Mouse (Mus musculus) MN1 (cell line): ENCODE measurements around the gene Tarm1.

ENCODE experiments used
- DNase-seq: peaks from one replicate; pipeline ENCODE4 v3.0.0-alpha.2; 2016; ENCODE audit warnings: low spot score

Tarm1 gene

DNA sequence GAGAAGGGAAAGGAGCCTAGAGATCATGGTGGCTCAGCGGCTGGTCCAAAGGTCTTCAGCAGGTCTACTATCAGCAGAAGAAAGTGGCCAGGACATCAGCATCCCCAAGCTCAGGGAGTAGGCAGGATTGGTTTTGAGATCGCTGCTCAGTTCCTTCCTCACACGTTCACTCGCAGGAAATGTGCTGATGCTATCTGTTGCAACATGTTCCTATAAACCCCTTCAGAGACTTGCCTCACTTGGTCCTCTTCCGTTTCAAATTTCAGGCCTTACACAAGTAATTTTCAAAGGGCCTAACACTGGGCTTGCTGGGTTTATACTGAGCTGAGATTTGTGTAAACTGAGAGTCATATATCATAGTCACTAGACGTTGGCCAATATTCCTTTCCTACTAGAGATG lies at the start of gene Tarm1:
Gene Tarm1 (minus strand): TSS at position 186 of the 400 bp plus-strand sequence.
- no peak for DNase-seq

GRCm38 (mm10) chr7:3505913-3506312 lies 3.5 kb upstream of the Tarm1 start:
- no peak for DNase-seq

DNA sequence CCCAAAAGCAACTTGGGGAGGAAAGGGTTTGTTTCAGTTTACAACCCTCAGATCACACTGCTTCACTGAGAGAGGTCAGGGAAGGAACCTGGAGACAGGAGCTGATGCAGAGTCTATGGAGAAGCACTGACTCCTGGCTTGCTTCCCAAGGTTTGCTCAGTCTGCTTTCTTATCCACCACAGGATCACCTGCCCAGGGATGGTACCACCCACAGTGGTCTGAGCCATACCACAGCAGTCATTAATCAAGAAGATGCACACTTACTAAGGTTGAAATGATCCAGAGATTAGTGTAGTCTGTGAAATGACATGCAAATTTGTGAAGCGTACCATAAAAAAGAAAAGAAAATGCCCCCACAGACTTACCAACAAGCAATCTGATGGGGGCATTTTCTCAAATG lies 2.0 kb downstream of the Tarm1 start:
- DNase-seq = no peak

DNA sequence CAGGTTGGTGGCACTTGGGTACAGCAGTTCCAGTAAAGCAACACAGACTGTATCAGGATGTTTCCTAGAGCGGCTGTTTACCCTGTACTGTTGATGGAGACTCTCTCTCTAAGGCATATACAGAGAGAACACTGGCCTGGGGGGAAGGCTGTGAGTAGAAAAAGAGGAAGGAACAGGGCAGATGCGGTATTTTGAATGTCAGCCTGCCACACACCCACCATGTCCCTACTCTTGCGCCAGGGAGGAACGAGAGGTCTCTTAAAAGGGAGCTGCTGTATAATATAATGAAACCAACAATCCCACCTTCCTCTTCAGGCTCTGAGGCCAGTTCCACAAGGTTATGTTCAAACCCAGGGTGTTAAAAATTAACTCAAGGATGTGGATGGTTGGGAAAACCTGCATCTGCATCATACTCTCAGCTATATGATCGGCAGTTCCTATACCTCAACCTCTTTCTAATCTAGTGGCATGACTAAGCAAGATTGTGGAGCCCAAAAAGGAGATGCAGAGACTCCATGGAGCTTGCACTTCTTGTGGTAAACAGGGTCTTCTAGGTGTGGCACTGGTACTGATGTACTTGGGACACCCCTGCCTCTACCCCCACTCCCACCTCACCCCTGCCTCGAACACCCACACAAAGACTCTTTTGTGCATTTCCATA lies 20.3 kb downstream of the Tarm1 start:
- no peak for DNase-seq

GRCm38 (mm10) chr7:3476728-3477127 lies 25.7 kb downstream of the Tarm1 start:
- no peak for DNase-seq

DNA sequence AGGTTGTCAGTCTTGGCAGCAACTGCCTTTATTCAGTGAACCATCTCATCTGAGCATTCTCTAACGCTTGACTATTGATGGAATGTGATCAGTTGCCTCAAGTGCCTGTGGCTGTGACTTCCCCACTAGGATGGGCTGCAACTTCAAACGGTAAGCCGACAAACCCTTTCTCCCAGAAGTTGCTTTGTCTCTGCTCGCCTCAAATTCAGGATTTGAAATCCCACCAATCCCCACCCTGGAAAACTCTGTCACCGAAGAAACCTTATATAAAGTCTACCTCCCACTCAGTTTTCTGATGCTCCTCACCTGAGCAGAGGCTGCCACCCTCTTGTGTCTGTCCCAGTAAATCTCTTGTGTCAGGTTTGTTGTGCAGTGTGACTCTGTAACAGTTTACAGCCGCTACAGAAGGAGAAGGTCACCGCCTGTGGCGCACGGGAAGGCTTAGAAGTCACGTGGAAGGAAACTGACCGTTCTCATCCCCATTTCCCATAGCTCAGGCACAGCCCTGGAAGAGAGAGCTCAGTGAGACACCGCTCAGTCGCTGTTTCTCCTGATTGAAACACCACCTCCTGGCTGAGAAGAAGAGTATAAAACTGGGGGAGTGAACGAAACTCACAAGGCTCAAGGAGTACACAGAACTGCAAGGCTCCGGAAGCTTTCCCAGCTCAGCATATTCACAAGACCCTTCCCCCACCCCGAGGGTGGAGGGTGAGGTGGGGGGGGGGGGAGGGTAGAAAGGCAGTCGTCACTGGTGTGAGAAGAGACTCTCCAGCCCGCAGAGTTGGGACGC lies 27.9 kb downstream of the Tarm1 start:
- no peak for DNase-seq

DNA sequence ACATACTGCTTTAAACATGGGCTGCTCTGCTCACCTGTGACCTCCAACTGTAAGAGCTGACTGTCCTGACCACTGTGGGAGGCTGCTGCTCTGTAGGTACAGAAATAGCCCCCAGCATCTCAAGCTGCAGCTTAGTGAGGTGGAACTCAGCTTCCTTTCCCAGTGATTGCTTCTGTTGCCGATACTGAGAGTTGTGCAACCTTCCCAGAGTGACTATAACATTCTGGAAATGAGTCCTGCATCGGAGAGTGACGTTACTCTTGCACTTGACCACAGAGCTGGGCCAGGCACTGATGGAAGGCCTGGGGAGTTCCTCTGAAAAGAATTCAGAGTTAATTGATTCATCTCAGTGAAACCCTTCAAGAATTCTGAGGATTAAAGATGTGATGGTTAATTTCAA lies 29.6 kb downstream of the Tarm1 start:
- no peak for DNase-seq

DNA sequence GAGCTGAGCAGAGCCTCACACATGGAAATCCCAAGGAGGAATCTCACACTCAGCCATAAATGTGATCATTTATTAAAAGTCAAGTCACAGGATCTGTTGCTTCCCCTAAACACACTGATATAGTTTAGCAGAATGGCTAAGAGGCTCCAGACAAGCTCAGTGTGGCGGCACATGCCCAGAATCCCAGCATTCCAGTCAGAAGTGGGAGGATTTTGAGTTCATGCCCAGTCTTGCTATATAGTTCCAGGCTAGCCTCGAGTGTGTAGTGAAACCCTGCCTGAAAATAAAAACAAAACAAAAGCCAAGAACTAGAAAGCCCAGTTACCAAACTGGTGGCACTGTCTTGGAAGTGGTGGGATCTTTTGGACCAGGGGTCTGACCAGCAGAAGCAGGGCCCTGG lies 33.8 kb downstream of the Tarm1 start:
- DNase-seq = no peak

DNA sequence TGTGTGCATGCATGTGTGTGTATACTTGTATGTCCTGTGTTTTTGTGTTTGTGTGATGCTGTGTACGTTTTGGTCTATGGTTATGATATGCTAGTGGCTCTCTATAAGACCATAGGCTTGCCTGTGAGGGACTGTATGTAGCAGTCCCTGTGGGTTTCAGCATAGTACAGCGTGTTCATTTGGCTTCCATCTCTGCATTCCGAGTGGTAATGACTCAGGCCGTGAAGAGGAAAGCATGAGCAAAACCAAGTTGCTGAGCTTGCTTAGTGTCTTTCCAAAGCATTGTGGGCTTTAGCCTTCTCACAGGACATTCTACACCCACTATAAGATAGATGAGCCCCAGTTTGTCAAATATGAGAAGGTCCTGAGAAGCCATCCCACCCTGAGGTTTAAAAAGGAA lies 39.1 kb downstream of the Tarm1 start:
- DNase-seq = no peak

GRCm38 (mm10) chr7:3460261-3460660 lies 42.2 kb downstream of the Tarm1 start:
- DNase-seq = no peak

- no peak for DNase-seq
These were observed 44.6 kb downstream of the Tarm1 start for GRCm38 (mm10) chr7:3457841-3458217.

DNA sequence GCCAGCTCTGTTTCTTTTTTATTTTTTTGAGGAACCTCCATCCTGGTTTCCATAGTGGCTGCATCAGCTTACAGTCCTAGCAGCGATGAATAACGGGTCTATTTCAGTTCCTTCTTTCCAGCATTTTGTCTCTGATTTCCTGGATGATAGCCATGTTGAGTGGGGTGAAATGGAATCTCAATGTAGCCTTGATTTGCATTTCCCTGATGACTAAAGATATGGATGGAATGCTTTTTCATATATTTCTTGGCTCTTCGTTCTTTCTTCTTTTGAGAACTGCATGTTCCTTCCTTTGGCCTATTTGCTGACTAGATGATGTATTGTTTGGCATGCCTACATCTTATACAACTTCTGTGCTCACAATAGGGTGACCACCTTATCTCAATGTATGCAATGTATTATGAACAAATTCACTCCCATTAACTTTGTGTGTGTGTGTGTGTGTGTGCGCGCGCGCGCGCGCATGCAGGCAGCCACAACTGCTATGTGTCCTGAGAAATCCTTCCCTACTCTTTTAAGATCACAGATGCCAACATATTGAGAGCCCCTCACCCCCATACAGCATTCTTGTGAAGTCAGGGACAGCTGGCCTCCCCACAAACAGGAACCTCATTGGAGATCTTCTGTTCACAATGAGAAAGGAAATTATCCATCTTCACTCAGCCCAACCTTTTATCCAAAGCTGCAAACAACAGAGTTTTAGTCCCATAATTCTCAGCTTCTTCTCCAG lies 45.1 kb downstream of the Tarm1 start:
- no peak for DNase-seq

DNA sequence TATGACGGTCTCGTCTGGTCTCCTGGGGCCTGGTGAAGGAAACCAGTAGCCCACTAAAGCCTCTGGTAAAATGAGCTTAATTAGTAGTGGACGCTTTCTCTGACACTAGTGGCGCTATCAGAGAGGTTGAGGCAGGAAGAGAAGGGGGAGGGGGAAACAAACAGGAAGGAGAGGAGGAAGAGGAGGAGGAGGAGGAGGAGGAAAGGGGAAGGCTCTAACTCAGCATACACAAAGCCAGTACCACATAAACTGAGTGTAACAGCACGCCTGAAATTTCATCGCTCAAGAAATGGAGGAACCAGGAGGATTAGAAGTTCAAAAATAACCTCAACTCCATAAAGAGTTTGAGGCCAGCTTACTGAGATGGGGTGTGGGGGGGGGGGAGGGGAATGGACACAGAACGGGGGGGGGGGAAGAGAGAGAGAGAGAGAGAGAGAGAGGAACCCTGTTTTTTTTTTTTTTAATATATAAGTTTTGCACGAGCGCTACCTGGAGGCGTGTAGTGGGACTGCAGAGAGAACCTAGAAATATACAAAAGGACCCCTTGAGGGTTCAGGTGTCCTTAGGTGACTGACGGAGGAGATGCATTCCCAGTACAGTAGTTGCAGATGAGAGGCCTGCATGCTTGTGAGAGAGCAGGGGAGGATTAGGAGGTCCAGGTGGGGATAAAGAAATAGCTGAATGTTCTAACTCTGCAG lies 48.8 kb downstream of the Tarm1 start:
- no peak for DNase-seq

DNA sequence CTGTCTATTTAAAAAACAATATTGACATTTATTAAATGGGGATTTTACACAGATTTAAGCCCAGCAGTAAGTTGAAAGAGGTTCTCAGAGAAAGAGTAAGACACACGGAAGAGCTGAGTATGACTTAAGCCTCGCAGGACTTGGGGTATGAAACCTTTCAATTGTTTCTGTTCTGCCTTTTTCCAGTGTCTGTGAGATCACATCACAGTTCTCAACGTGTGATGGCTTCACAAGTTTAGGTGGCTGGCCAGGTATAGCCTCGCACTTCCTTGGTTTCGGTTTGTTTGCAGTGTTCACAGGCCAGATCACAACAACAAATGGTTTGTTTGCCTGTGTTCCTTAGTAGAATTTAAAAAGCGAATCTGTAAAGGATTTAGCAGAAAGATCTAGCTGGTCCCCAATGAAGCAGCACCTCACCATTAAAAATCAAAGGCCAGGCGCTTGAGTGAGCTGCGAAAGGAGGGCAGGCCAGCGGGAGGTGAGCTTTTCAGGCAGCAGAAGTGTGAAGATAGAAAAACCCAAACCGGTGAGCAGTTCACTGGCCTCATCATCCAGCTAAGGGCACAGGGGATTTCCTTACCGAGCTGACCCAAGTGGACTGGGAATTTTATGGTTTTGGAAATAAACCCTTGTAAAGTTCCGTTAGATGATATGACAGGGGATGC lies 49.5 kb downstream of the Tarm1 start:
- DNase-seq = no peak

GRCm38 (mm10) chr7:3451161-3451560 lies 51.3 kb downstream of the Tarm1 start:
- DNase-seq = no peak

DNA sequence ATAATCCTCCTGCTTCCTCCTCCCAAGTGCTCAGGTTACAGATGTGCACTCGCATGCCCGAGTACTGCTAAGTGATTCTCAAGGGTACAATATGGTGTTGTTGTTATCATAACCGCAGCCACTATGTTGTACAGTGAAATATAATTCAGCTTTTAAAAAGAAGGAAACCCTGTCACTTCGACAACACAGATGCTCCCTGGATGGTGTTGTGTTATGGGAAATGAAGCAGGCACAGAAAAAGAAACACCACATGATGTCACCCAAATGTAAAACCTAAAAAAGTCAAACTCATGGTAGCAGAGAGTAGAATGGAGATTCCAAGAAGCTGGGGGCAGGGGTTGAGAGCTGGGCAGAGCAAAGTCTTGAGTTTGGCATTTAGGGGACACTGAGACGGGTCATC lies 51.8 kb downstream of the Tarm1 start:
- DNase-seq = no peak

DNA sequence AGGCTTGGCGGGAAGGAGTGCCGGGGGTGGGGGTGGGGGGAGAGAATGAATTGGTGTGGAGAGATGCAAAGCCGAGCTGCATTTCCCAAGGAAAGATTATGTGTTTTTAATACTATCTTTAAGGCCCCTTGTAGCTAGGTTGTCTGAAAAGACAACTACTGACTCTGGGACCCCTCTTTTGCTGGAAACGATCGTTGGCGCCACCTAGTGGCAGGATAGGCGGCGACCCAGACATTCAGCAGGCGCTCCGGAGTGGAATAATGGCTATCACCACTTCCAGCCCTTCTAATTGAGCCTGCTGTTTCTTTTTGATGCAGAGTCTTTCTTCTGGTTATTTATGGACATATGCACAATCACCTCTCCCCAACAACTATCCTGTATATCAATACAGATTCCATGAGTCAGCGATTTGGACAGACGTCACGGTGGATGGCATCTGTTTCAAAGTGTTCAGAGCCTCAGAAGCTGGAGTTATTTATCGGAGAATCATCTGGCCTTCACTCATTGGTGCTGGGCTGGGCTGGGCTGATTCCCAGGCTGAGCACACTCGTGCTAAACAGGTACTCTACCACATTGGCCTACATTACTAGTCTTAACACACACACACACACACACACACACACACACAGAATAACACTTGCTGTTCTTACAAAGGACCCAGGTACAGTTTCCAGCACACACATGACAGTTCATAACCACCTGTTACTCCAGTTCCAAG lies 53.5 kb downstream of the Tarm1 start:
- DNase-seq = peak; percentile 62

DNA sequence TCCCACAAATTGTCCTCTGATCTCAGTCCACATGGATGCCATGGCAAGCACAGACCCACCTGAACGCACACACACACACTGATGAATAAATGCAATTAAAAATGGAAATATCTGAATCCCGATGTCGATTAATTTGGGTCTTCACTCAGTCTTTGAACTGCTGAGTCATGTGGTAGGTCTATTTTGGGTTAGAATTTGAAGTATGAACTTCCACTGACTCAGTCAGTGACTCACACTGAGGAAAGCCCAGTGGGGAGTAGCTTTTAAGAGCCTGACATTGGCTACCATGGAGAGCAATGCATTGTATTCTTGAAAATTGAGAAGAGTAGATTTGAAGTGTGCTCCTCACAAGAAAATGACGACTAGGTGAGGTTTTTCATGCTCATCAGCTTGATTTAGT lies 55.4 kb downstream of the Tarm1 start:
- DNase-seq = no peak

DNA sequence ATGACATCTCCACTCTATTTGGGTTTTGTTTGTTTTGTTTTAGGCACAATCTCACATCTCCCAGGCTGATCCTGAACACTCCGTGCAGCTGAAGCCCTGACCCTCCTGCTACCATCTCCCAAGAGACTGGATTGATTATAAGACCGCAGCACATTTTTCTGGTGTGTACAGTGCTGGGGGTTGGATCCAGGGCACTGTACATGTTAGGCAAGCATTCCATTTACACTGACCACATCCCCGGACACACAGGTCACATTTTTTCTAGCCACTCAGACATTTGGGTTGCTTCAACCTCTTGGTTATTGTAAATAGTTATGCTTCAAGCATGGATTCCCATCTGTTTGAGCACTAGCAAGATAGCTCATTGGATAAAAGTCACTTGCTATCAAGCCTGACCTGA lies 55.8 kb downstream of the Tarm1 start:
- DNase-seq = no peak

GRCm38 (mm10) chr7:3444678-3445077 lies 57.7 kb downstream of the Tarm1 start:
- DNase-seq = no peak

GRCm38 (mm10) chr7:3442476-3443062 lies 59.9 kb downstream of the Tarm1 start:
- DNase-seq = no peak
